ENCODE assay signal across 10 mouse cellular contexts in the genomic region with DNA sequence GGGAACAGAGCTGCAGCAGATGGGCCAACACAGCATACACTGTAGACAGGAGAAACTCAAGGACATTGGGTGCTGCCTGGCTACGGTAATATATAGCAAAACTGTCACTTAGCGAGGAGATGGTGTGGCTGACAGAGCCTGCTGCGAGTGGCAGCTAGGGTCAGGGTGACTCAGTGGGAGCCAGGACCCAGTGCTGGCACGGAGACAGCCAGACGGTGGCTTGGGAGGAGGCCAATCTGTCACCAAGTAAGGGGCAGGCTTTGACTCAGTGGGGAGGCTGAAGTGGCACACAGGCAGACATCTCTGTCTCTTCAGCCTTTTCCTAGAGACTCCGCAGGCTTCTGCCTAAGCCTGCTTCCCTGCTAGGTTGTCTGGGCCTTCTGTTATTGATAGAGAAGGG. TPM values are rescaled to one million over a fixed set of nuclear protein-coding genes. Genes with fewer than 3 reads are reported as not detected.
DNase-seq lines count a peak whose midpoint lies in the region; ATAC-seq and TF ChIP-seq lines count a peak whose summit lies in the region.
"Had no signal": no experiment of that assay in that cellular context is flagged by ENCODE, and none has a peak within 500 bp of the region (broad histone marks: within the 10 kb centered on the region; RNA-seq: fewer than 3 reads in every experiment).

No protein-coding gene starts in this region.

- TF ChIP-seq CTCF in cerebellum, adult 2 months (IDR thresholded peaks at IDR 0.05; ENCODE audit: borderline replicate concordance, insufficient read depth, low read depth, low read length), result no peak
- TF ChIP-seq CTCF in left cerebral cortex, adult 2 months (IDR thresholded peaks at IDR 0.05), result no peak

- intact Hi-C loops in left cerebral cortex, adult 2 months (cut with DNase I), result no loop called here

- H3K4me3 ChIP-seq in cerebellum, adult 2 months (replicated peaks; ENCODE audit: insufficient read depth, low read depth, low read length), result no peak overlapping the region
- no peak overlapping the region for H3K4me3 ChIP-seq in left cerebral cortex, adult 2 months
- H3K4me3 ChIP-seq: liver, embryonic 13.5 days; megakaryocyte, embryonic 14.5 days had no signal

- no peaks in the 10 kb centered on the region for H3K27me3 ChIP-seq in cerebellum, adult 2 months (ENCODE audit: control insufficient read depth, insufficient read depth, low read length)
- H3K27me3 ChIP-seq: liver, embryonic 13.5 days; megakaryocyte, embryonic 14.5 days had no signal

- H3K4me1 ChIP-seq in cerebellum, adult 2 months (ENCODE audit: control insufficient read depth, insufficient read depth, low read length), result peaks cover 14% of the 10 kb centered on the region
- H3K4me1 ChIP-seq: liver, embryonic 13.5 days; megakaryocyte, embryonic 14.5 days had no signal

- no peak overlapping the region for H3K27ac ChIP-seq in cerebellum, adult 2 months (ENCODE audit: insufficient read depth, low read length)
- no peak overlapping the region for H3K27ac ChIP-seq in left cerebral cortex, adult 2 months
- H3K27ac ChIP-seq: liver, embryonic 13.5 days had no signal

- no peak for ATAC-seq in erythroid progenitor cell, adult 5-6 weeks (replicated peaks; ENCODE audit: low FRiP score, poor library complexity, severe bottlenecking)

- TF ChIP-seq POLR2A in cerebellum, adult 2 months (IDR thresholded peaks at IDR 0.05; ENCODE audit: borderline replicate concordance, insufficient read depth, low read length), result no peak

- DNase-seq in ovary, postnatal 36 days (ENCODE audit: low spot score), result peak; percentile 19
- DNase-seq in ovary, postnatal 10 days (ENCODE audit: low spot score), result no peak
- DNase-seq in cerebellum, adult 2 months, result peak; percentile 79 to 80
- peak; percentile 23 for DNase-seq in heart, adult 8-10 months (ENCODE audit: low spot score)
- no peak for DNase-seq in left cerebral cortex, adult 2 months (ENCODE audit: extremely low spot score in 1 of 2, low spot score in 2 of 2)
- DNase-seq in left cerebral cortex, adult 8-10 months (ENCODE audit: low spot score in 2 of 2), result no peak
- DNase-seq: liver, embryonic 13.5 days; right cerebral cortex, adult 18-20 months had no signal

- WGBS in cerebellum, adult 2 months, result 10% methylated on average over 6 of the region's 6 CpGs

RNA-seq across cellular contexts. Expression of a gene that starts 42.5 kb away (rescaled TPM):
- 25.7 and 31.6 TPM in 2 replicates for polyA plus RNA-seq in cerebellum, adult 2 months (2012; rRNA removed)
- 1 to 10 TPM; 3.7 to 4.9 (median 4.4) TPM for total RNA-seq in heart, adult 8-10 months (2022)
- total RNA-seq in erythroid progenitor cell, adult 5-6 weeks (2015; ENCODE audit: low replicate concordance), result not detected in 2 replicates
- not detected in 2 replicates for total RNA-seq in erythroid progenitor cell, adult 5-6 weeks (2017; ENCODE audit: low replicate concordance)
- 10 to 100 TPM; 74.8 to 89.1 TPM for total RNA-seq in left cerebral cortex, adult 2 months (2021)
- 10 to 100 TPM; 47.5 to 53.8 (median 50.6) TPM for total RNA-seq in left cerebral cortex, adult 8-10 months (2022)

Comparison
In these comparisons a context has a peak if more than half of its experiments do, and no peak if none do; other contexts are left out.
1. DNase-seq: peak in ovary, postnatal 36 days (single experiment), cerebellum, adult 2 months (2 of 2) and heart, adult 8-10 months (single experiment); none in ovary, postnatal 10 days (single experiment), left cerebral cortex, adult 2 months (0 of 2) and left cerebral cortex, adult 8-10 months (0 of 2).
2. RNA of a gene that starts 42.5 kb away (total RNA-seq): 74.8 to 89.1 TPM in left cerebral cortex, adult 2 months and 47.5 to 53.8 TPM in left cerebral cortex, adult 8-10 months; 3.7 to 4.9 TPM in heart, adult 8-10 months and not detected in erythroid progenitor cell, adult 5-6 weeks; every median in the first group is over 4 times any median in the second.